8 mouse cellular contexts compared by ENCODE assay signal in genomic region chr19:57610476-57611261, GRCm38 (mm10). TPM values are rescaled to one million over a fixed set of nuclear protein-coding genes. Genes with fewer than 3 reads are reported as not detected.
A peak's percentile ranks its signal among the peaks of the same experiment; 100 is the strongest.
DNase-seq lines count a peak whose midpoint lies in the region; ATAC-seq and TF ChIP-seq lines count a peak whose summit lies in the region.

Atrnl1 (plus strand) TSS chr19:57611034.

- H3K79me2 ChIP-seq in C2C12 (ENCODE audit: control insufficient read depth, insufficient read depth) (no peaks in the 10 kb centered on the region), myocyte (ENCODE audit: control insufficient read depth, insufficient read depth) (no peaks in the 10 kb centered on the region)

- no peaks in the 10 kb centered on the region for H3K79me3 ChIP-seq in C2C12 (ENCODE audit: low read depth)

- no peaks in the 10 kb centered on the region for H3K36me3 ChIP-seq in C2C12 (ENCODE audit: control insufficient read depth, insufficient read depth)
- H3K36me3 ChIP-seq in heart, embryonic 10.5 days = no peaks in the 10 kb centered on the region
- no peaks in the 10 kb centered on the region for H3K36me3 ChIP-seq in kidney, embryonic 15.5 days
- no peaks in the 10 kb centered on the region for H3K36me3 ChIP-seq in liver, embryonic 11.5 days (ENCODE audit: control insufficient read depth, insufficient read depth, low read length)
- no peaks in the 10 kb centered on the region for H3K36me3 ChIP-seq in myocyte (ENCODE audit: control insufficient read depth, insufficient read depth)

- H3K4me3 ChIP-seq in C2C12 (ENCODE audit: insufficient read depth, poor library complexity, severe bottlenecking) (peak within 1 kb of the TSS; percentile 55), myocyte (peak within 1 kb of the TSS; percentile 59)
- peak within 1 kb of the TSS; percentile 85 for H3K4me3 ChIP-seq in bone marrow macrophage, adult 2 months (ENCODE audit: insufficient read depth, low read length)
- H3K4me3 ChIP-seq in embryonic fibroblast, embryonic 13.5 days (ENCODE audit: insufficient read depth, low read length) = peak within 1 kb of the TSS; percentile 80
- H3K4me3 ChIP-seq in heart, embryonic 10.5 days = peak within 1 kb of the TSS; percentile 82
- H3K4me3 ChIP-seq in kidney, embryonic 15.5 days (replicated peaks) = peak within 1 kb of the TSS; percentile 98
- H3K4me3 ChIP-seq in liver, embryonic 11.5 days (ENCODE audit: low read depth, low read length) = peak within 1 kb of the TSS; percentile 89

- no peaks in the 10 kb centered on the region for H3K9me3 ChIP-seq in heart, embryonic 10.5 days
- no peaks in the 10 kb centered on the region for H3K9me3 ChIP-seq in kidney, embryonic 15.5 days (replicated peaks)
- no peaks in the 10 kb centered on the region for H3K9me3 ChIP-seq in liver, embryonic 11.5 days (ENCODE audit: control insufficient read depth, low read length)

- peak; percentile 93 for ATAC-seq in kidney, embryonic 15.5 days (replicated peaks; ENCODE audit: low FRiP score)
- ATAC-seq in liver, embryonic 11.5 days (replicated peaks; ENCODE audit: low FRiP score) = peak; percentile 92

- H3K9ac ChIP-seq in kidney, embryonic 15.5 days = peak within 1 kb of the TSS; percentile 95
- peak within 1 kb of the TSS; percentile 84 for H3K9ac ChIP-seq in liver, embryonic 11.5 days (ENCODE audit: low read depth, low read length)

- H3K27me3 ChIP-seq in C2C12 (ENCODE audit: control insufficient read depth, insufficient read depth, insufficient read length) (no peaks in the 10 kb centered on the region), myocyte (ENCODE audit: control insufficient read depth, insufficient read depth, insufficient read length) (no peaks in the 10 kb centered on the region)
- no peaks in the 10 kb centered on the region for H3K27me3 ChIP-seq in heart, embryonic 10.5 days (ENCODE audit: insufficient read depth, poor library complexity, severe bottlenecking)
- H3K27me3 ChIP-seq in kidney, embryonic 15.5 days = no peaks in the 10 kb centered on the region
- no peaks in the 10 kb centered on the region for H3K27me3 ChIP-seq in liver, embryonic 11.5 days (replicated peaks; ENCODE audit: control insufficient read depth, insufficient read depth, low read length)

- H3K27ac ChIP-seq in bone marrow macrophage, adult 2 months (ENCODE audit: insufficient read depth, low read depth, low read length) = peak within 1 kb of the TSS; percentile 91
- H3K27ac ChIP-seq in embryonic fibroblast, embryonic 13.5 days (ENCODE audit: insufficient read depth, low read length) = peak within 1 kb of the TSS; percentile 81
- peak within 1 kb of the TSS; percentile 100 for H3K27ac ChIP-seq in heart, embryonic 10.5 days
- peak within 1 kb of the TSS; percentile 99 for H3K27ac ChIP-seq in kidney, embryonic 15.5 days
- peak within 1 kb of the TSS; percentile 90 for H3K27ac ChIP-seq in liver, embryonic 11.5 days (ENCODE audit: low read depth, low read length)

- peak within 1 kb of the TSS; percentile 96 for H3K4me2 ChIP-seq in kidney, embryonic 15.5 days
- H3K4me2 ChIP-seq in liver, embryonic 11.5 days = peak within 1 kb of the TSS; percentile 99
- peak within 1 kb of the TSS; percentile 98 for H3K4me2 ChIP-seq in myocyte (ENCODE audit: low read depth)

- peak; percentile 89 for DNase-seq in heart, embryonic 10.5 days (ENCODE audit: low spot score)
- DNase-seq in liver, embryonic 11.5 days (ENCODE audit: low spot score) = peak; percentile 87
- peak; percentile 80 to 90 for DNase-seq in spleen, postnatal 4 days (ENCODE audit: low spot score in 2 of 2)

- H3ac ChIP-seq in C2C12 (ENCODE audit: control insufficient read depth, insufficient read length, low read depth) = peak within 1 kb of the TSS; percentile 91
- peak within 1 kb of the TSS; percentile 75 for H3ac ChIP-seq in myocyte (ENCODE audit: control insufficient read depth, insufficient read length)

- under 1% methylated on average over 101 of the region's 103 CpGs for WGBS in heart, embryonic 10.5 days
- WGBS in kidney, embryonic 15.5 days = under 1% methylated on average over 95 of the region's 103 CpGs
- under 1% methylated on average over 87 of the region's 103 CpGs for WGBS in liver, embryonic 11.5 days

- H3K4me1 ChIP-seq in bone marrow macrophage, adult 2 months (ENCODE audit: control insufficient read depth, insufficient read depth, low read length) = peaks cover 11% of the 10 kb centered on the region
- peaks cover 11% of the 10 kb centered on the region for H3K4me1 ChIP-seq in embryonic fibroblast, embryonic 13.5 days (ENCODE audit: control insufficient read depth, insufficient read depth, low read length)
- peaks cover 11% of the 10 kb centered on the region for H3K4me1 ChIP-seq in heart, embryonic 10.5 days
- peaks cover 12% of the 10 kb centered on the region for H3K4me1 ChIP-seq in kidney, embryonic 15.5 days
- H3K4me1 ChIP-seq in liver, embryonic 11.5 days (replicated peaks; ENCODE audit: control insufficient read depth, insufficient read depth, low read length) = peaks cover 9% of the 10 kb centered on the region; the same call in 1 of the 2 replicates

- no peak for TF ChIP-seq CTCF in C2C12 (IDR thresholded peaks at IDR 0.05; ENCODE audit: control insufficient read depth, insufficient read depth, insufficient read length)
- TF ChIP-seq CTCF in bone marrow macrophage, adult 2 months (IDR thresholded peaks at IDR 0.05; ENCODE audit: low read depth, low read length) = no peak
- TF ChIP-seq CTCF in embryonic fibroblast, embryonic 13.5 days (IDR thresholded peaks at IDR 0.05; ENCODE audit: borderline replicate concordance, insufficient read depth, low read length) = no peak

- TF ChIP-seq POLR2A in bone marrow macrophage, adult 2 months (IDR thresholded peaks at IDR 0.05; ENCODE audit: borderline replicate concordance, low read depth, low read length) = no peak; the same call in 1 of the 2 replicates
- TF ChIP-seq POLR2A in embryonic fibroblast, embryonic 13.5 days (IDR thresholded peaks at IDR 0.05; ENCODE audit: low read depth, low read length) = peak; percentile 85
- peak; percentile 79 for TF ChIP-seq POLR2A in myocyte (IDR thresholded peaks at IDR 0.05; ENCODE audit: insufficient read length, low read depth)

TF ChIP-seq in C2C12, 6 proteins besides CTCF, POLR2A, EP300 and RAD21:
- TF ChIP-seq MAX (IDR thresholded peaks at IDR 0.05) (peak; percentile 50), MYOG (IDR thresholded peaks at IDR 0.05; ENCODE audit: control insufficient read depth, extremely low read depth, insufficient read length) (no peak)

TF ChIP-seq in myocyte, 11 proteins besides CTCF, POLR2A, EP300 and RAD21:
- no peak for TF ChIP-seq MAX (IDR thresholded peaks at IDR 0.05; ENCODE audit: low read depth)
- TF ChIP-seq E2F4 (IDR thresholded peaks at IDR 0.05; ENCODE audit: insufficient read depth) = no peak
- peak; percentile 61 for TF ChIP-seq POLR2AphosphoS2 (IDR thresholded peaks at IDR 0.05; ENCODE audit: insufficient read length, low read depth)
- TF ChIP-seq REST (IDR thresholded peaks at IDR 0.05; ENCODE audit: insufficient read depth, insufficient read length) = no peak
- TF ChIP-seq SRF (IDR thresholded peaks at IDR 0.05; ENCODE audit: control insufficient read depth, insufficient read length, low read depth) = peak; percentile 33
- peak; percentile 4 for TF ChIP-seq TCF3 (IDR thresholded peaks at IDR 0.05; ENCODE audit: insufficient read length, low read depth)
- TF ChIP-seq TCF12 (IDR thresholded peaks at IDR 0.05; ENCODE audit: insufficient read depth, poor library complexity, severe bottlenecking) = no peak

RNA-seq across cellular contexts. Expression of gene Atrnl1, which starts in this region (rescaled TPM):
- polyA plus RNA-seq in C2C12 (2012; fragmentation: generic; extraction: Trizol) = 3.3 TPM
- 6.7 and 8.8 TPM in 2 replicates for polyA plus RNA-seq in bone marrow macrophage, adult 2 months (2012; ENCODE audit: insufficient read depth, insufficient read length, missing spikeins)
- 23.5 and 29.4 TPM in 2 replicates for polyA plus RNA-seq in embryonic fibroblast, embryonic 13.5 days (2011; ENCODE audit: insufficient read length, low read depth, missing spikeins)
- polyA plus RNA-seq in heart, embryonic 10.5 days (2016; fragmentation: Nextera tagmentation; extraction: Ambion mirVana) = 3.2 and 5.1 TPM in 2 replicates
- 9.2 and 9.7 TPM in 2 replicates for polyA plus RNA-seq in kidney, embryonic 15.5 days (2015; fragmentation: Nextera tagmentation; extraction: Ambion mirVana)
- 2.5 and 2.9 TPM in 2 replicates for polyA plus RNA-seq in liver, embryonic 11.5 days (2014; fragmentation: Nextera tagmentation; extraction: Ambion mirVana)
- polyA plus RNA-seq in myocyte (2012; fragmentation: generic; extraction: Trizol) = 5.4 TPM

Comparison
In these comparisons a context has a peak if more than half of its experiments do, and no peak if none do; other contexts are left out.
1. Peak in every context shown above with its lines: DNase-seq, ATAC-seq, H3K4me3 ChIP-seq and H3K27ac ChIP-seq.